Mouse (Mus musculus) cerebellum, adult 2 months (tissue): ENCODE data around the gene Plpp7.

ENCODE experiments used
- CTCF ChIP-seq: fragments of 200-500 bp; IDR thresholded peaks from 2 replicates; pipeline ENCODE4 v1.5.1; 2011; ENCODE audit warnings: low read depth, mild to moderate bottlenecking, control low read depth, low read length, moderate library complexity, borderline replicate concordance; ENCODE audit not compliant: insufficient read depth
- POLR2A ChIP-seq: fragments of 200-500 bp; IDR thresholded peaks from 2 replicates; pipeline ENCODE4 v1.6.1; 2011; ENCODE audit warnings: low read length, control low read depth, borderline replicate concordance; ENCODE audit not compliant: insufficient read depth

DNA sequence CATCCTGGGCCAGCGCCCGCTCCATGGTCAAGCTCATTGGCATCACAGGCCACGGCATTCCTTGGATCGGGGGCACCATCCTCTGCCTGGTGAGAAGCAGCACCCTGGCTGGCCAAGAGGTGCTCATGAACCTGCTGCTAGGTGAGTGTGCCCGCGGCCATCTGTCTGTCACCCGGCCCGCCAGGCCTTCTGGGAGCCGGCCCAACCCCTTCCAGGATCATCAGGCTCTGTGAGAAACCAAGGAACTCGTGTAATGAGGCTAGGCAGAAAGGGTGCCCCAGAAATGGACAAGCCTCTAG is 743 bp downstream of the Plpp7 start:
- peak; percentile 33; the same call in 1 of the 2 replicates for TF ChIP-seq POLR2A
- TF ChIP-seq CTCF, result no peak
